Mouse (Mus musculus) liver, adult 2 months (tissue): ENCODE measurements around the gene Zfp652. TPM values are rescaled to one million over a fixed set of nuclear protein-coding genes. Genes with fewer than 3 reads are reported as not detected.

Experiments used
- DNase-seq: peaks from one replicate; pipeline ENCODE4 v3.0.0-alpha.2; 2011; ENCODE audit warnings: low read depth, low spot score; ENCODE audit errors: extremely low read depth
- H3K27ac ChIP-seq: fragments of 200-500 bp; replicated peaks from 2 replicates; pipeline ENCODE4 v1.5.1; 2012; ENCODE audit warnings: low read depth, mild to moderate bottlenecking, control low read depth, inconsistent platforms, low read length; ENCODE audit not compliant: insufficient read depth
- H3K27me3 ChIP-seq: fragments of 200-500 bp; 2 replicates; pipeline ENCODE4 v1.6.1; 2012; ENCODE audit warnings: mild to moderate bottlenecking, moderate library complexity, low read length, inconsistent platforms; ENCODE audit not compliant: control insufficient read depth, insufficient read depth
- H3K36me3 ChIP-seq: fragments of 200-500 bp; 2 replicates; pipeline ENCODE4 v1.6.1; 2012; ENCODE audit warnings: low read length, inconsistent platforms; ENCODE audit not compliant: control insufficient read depth, insufficient read depth
- H3K4me1 ChIP-seq: fragments of 200-500 bp; 2 replicates; pipeline ENCODE4 v1.6.1; 2011; ENCODE audit warnings: low read length; ENCODE audit not compliant: control insufficient read depth, insufficient read depth
- H3K4me3 ChIP-seq: fragments of 200-500 bp; 2 replicates; pipeline ENCODE4 v1.5.1; 2011; ENCODE audit warnings: low read depth, mild to moderate bottlenecking, control low read depth, low read length, moderate library complexity; ENCODE audit not compliant: insufficient read depth
- H3K79me2 ChIP-seq: fragments of 200-500 bp; 2 replicates; pipeline ENCODE4 v1.6.1; 2012; ENCODE audit warnings: inconsistent platforms, mild to moderate bottlenecking, low read length, moderate library complexity; ENCODE audit not compliant: control insufficient read depth, insufficient read depth
- H3K9ac ChIP-seq: fragments of 200-500 bp; 2 replicates; pipeline ENCODE4 v1.6.1; 2012; ENCODE audit warnings: low read depth, mild to moderate bottlenecking, control low read depth, inconsistent platforms, low read length
- CTCF ChIP-seq: fragments of 200-500 bp; IDR thresholded peaks from 2 replicates; pipeline ENCODE4 v1.5.1; 2011; ENCODE audit warnings: low read depth, low read length, control low read depth
- POLR2A ChIP-seq: fragments of 200-500 bp; IDR thresholded peaks from 2 replicates; pipeline ENCODE4 v1.6.1; 2011; ENCODE audit warnings: low read length, control low read depth; ENCODE audit not compliant: insufficient read depth; ENCODE audit errors: extremely low read depth
- WGBS: fragments of 180-500 bp; shearing (Covaris S2); methylation state at CpG from one replicate; pipeline ENCODE4 v1.1.7; 2018; 5-methylcytosine and 5-hydroxymethylcytosine counted together
- polyA plus RNA-seq: library from polyadenylated mRNA; depleted of rRNA; stranded (reverse); fragments of >200 nt; gene quantifications from 2 replicates; pipeline ENCODE4 v1.2.3, GENCODE M21; 2012
- total RNA-seq: library from RNA; depleted of rRNA; stranded (reverse); fragments of >200 nt; gene quantifications from 2 replicates; pipeline ENCODE4 v1.2.3, GENCODE M21; 2014

Gene Zfp652
- total and polyA plus RNA-seq, 2 experiments, result 9.1 to 11.1 TPM

GRCm38 (mm10) chr11:95713811-95714241 lies 1.4 kb downstream of the Zfp652 start:
- peak overlapping the region; percentile 96 for H3K9ac ChIP-seq
- no peaks in the 10 kb centered on the region for H3K27me3 ChIP-seq
- no peaks in the 10 kb centered on the region for H3K36me3 ChIP-seq
- WGBS, result under 1% methylated on average over 13 of the region's 13 CpGs
- peaks cover 15% of the 10 kb centered on the region for H3K4me1 ChIP-seq
- peak overlapping the region; percentile 80; the same call in 1 of the 2 replicates for H3K27ac ChIP-seq
- peaks cover 26% of the 10 kb centered on the region; the same call in 1 of the 2 replicates for H3K79me2 ChIP-seq
- TF ChIP-seq POLR2A, result no peak
- no peak for TF ChIP-seq CTCF
- peak overlapping the region; percentile 75 for H3K4me3 ChIP-seq
- DNase-seq, result peak; percentile 33

GRCm38 (mm10) chr11:95714411-95714810 lies 1.9 kb downstream of the Zfp652 start:
- DNase-seq, result no peak
- TF ChIP-seq POLR2A (no peak), CTCF (no peak)
- Histone ChIP-seq H3K27me3 (no peaks in the 10 kb centered on the region), H3K79me2 (peaks cover 26% of the 10 kb centered on the region; the same call in 1 of the 2 replicates), H3K36me3 (no peaks in the 10 kb centered on the region), H3K4me3 (peak overlapping the region; percentile 75; the same call in 1 of the 2 replicates), H3K4me1 (peaks cover 17% of the 10 kb centered on the region), H3K9ac (peak overlapping the region; percentile 31), H3K27ac (no peak overlapping the region)
- WGBS, result 4% methylated on average over 7 of the region's 7 CpGs

GRCm38 (mm10) chr11:95716136-95716535 lies 3.7 kb downstream of the Zfp652 start:
- Histone ChIP-seq H3K4me1 (peaks cover 20% of the 10 kb centered on the region), H3K4me3 (no peak overlapping the region), H3K27me3 (no peaks in the 10 kb centered on the region), H3K27ac (no peak overlapping the region), H3K36me3 (no peaks in the 10 kb centered on the region), H3K79me2 (peaks cover 29% of the 10 kb centered on the region; the same call in 1 of the 2 replicates), H3K9ac (no peak overlapping the region)
- WGBS, result 67% methylated on average over 8 of the region's 8 CpGs
- TF ChIP-seq POLR2A (no peak), CTCF (no peak)
- no peak for DNase-seq

GRCm38 (mm10) chr11:95719356-95719755 lies 6.9 kb downstream of the Zfp652 start:
- no peaks in the 10 kb centered on the region for H3K36me3 ChIP-seq
- H3K9ac ChIP-seq, result no peak overlapping the region
- H3K27ac ChIP-seq, result no peak overlapping the region
- DNase-seq, result peak; percentile 93
- H3K4me3 ChIP-seq, result no peak overlapping the region
- peaks cover 27% of the 10 kb centered on the region; the same call in 1 of the 2 replicates for H3K79me2 ChIP-seq
- H3K27me3 ChIP-seq, result no peaks in the 10 kb centered on the region
- no peak for TF ChIP-seq POLR2A
- no peak for TF ChIP-seq CTCF
- peaks cover 17% of the 10 kb centered on the region; the same call in 1 of the 2 replicates for H3K4me1 ChIP-seq
- 21% methylated on average over 3 of the region's 3 CpGs for WGBS

GRCm38 (mm10) chr11:95723287-95723686 lies 10.8 kb downstream of the Zfp652 start, which contains the start of gene B130006D01Rik:
B130006D01Rik (plus strand) TSS chr11:95723587.
- Histone ChIP-seq H3K4me1 (peaks cover 21% of the 10 kb centered on the region), H3K79me2 (peaks cover 28% of the 10 kb centered on the region; the same call in 1 of the 2 replicates), H3K27ac (no peak within 1 kb of the TSS), H3K9ac (no peak within 1 kb of the TSS), H3K27me3 (no peaks in the 10 kb centered on the region), H3K36me3 (no peaks in the 10 kb centered on the region), H3K4me3 (no peak within 1 kb of the TSS)
- TF ChIP-seq CTCF, result no peak
- TF ChIP-seq POLR2A, result no peak
- no peak for DNase-seq
- 64% methylated on average over 5 of the region's 5 CpGs for WGBS

- Histone ChIP-seq H3K9ac (no peak overlapping the region), H3K36me3 (no peaks in the 10 kb centered on the region), H3K27ac (no peak overlapping the region), H3K27me3 (no peaks in the 10 kb centered on the region), H3K4me1 (peaks cover 23% of the 10 kb centered on the region), H3K4me3 (no peak overlapping the region), H3K79me2 (peaks cover 35% of the 10 kb centered on the region)
- DNase-seq, result peak; percentile 93
- TF ChIP-seq CTCF (no peak), POLR2A (no peak)
- WGBS, result 35% methylated on average over 4 of the region's 4 CpGs
Measured at GRCm38 (mm10) chr11:95724466-95724865, 12.0 kb downstream of the Zfp652 start.
